Mouse (Mus musculus) MEL (cell line): Measurements from ENCODE around the gene Hnrnpc. TPM values are rescaled to one million over a fixed set of nuclear protein-coding genes. Genes with fewer than 3 reads are reported as not detected.

ENCODE experiments used
- DNase-seq: peaks from one replicate; pipeline ENCODE4 v3.0.0; 2011; ENCODE audit warnings: low read depth, low spot score
- H3K27ac ChIP-seq: 2 replicates; pipeline ENCODE4 v1.5.1; 2012; ENCODE audit warnings: low read depth, mild to moderate bottlenecking, control low read depth, low read length, moderate library complexity; ENCODE audit not compliant: control insufficient read depth
- H3K27me3 ChIP-seq, 2 experiments: fragments of 150-350 bp in 1 of 2; sonication (generic) in 1 of 2; 2 replicates each; pipeline ENCODE4 v1.6.1; 2012; ENCODE audit warnings: low read length in 2 of 2, mild to moderate bottlenecking in 2 of 2, improper control_type of control experiment in 1 of 2, moderate library complexity in 1 of 2; ENCODE audit not compliant: insufficient read depth in 2 of 2, control insufficient read depth in 1 of 2
- H3K36me3 ChIP-seq, 2 experiments: 2 replicates each; pipeline ENCODE4 v1.6.1; 2012 to 2014; ENCODE audit warnings: low read length in 2 of 2, improper control_type of control experiment in 1 of 2, inconsistent platforms in 1 of 2, mild to moderate bottlenecking in 1 of 2; ENCODE audit not compliant: insufficient read depth in 2 of 2, control insufficient read depth in 1 of 2
- H3K4me1 ChIP-seq, 2 experiments: fragments of 150-350 bp in 1 of 2; sonication (generic) in 1 of 2; 2 replicates each; pipeline ENCODE4 v1.6.1; 2012; ENCODE audit warnings: low read length in 2 of 2, improper control_type of control experiment in 1 of 2, mild to moderate bottlenecking in 1 of 2; ENCODE audit not compliant: insufficient read depth in 2 of 2, control insufficient read depth in 1 of 2
- H3K4me3 ChIP-seq, 2 experiments: fragments of 150-350 bp in 1 of 2; sonication (generic) in 1 of 2; 2 replicates each; pipeline ENCODE4 v1.5.1; 2012; ENCODE audit warnings: low read depth in 2 of 2, low read length in 2 of 2, mild to moderate bottlenecking in 2 of 2, moderate library complexity in 2 of 2, control low read depth in 1 of 2, improper control_type of control experiment in 1 of 2; ENCODE audit not compliant: control insufficient read depth in 1 of 2, insufficient read depth in 1 of 2
- H3K79me2 ChIP-seq: 2 replicates; pipeline ENCODE4 v1.6.1; 2012; ENCODE audit warnings: mild to moderate bottlenecking, low read length, moderate library complexity; ENCODE audit not compliant: control insufficient read depth, poor library complexity, insufficient read depth
- H3K9ac ChIP-seq: 2 replicates; pipeline ENCODE4 v1.6.1; 2012; ENCODE audit warnings: low read depth, mild to moderate bottlenecking, control low read depth, low read length, moderate library complexity; ENCODE audit not compliant: control insufficient read depth, poor library complexity, severe bottlenecking
- H3K9me3 ChIP-seq: fragments of 150-350 bp; sonication (generic); replicated peaks from 2 replicates; pipeline ENCODE4 v1.6.1; 2012; ENCODE audit warnings: mild to moderate bottlenecking, low read length, improper control_type of control experiment, moderate library complexity; ENCODE audit not compliant: insufficient read depth
- BHLHE40 ChIP-seq: IDR thresholded peaks from 2 replicates; pipeline ENCODE4 v1.6.1; 2012; ENCODE audit warnings: low read depth, mild to moderate bottlenecking, inconsistent platforms, low read length, improper control_type of control experiment, borderline replicate concordance
- CHD2 ChIP-seq: IDR thresholded peaks from 2 replicates; pipeline ENCODE4 v1.6.1; 2011; ENCODE audit warnings: low read length, improper control_type of control experiment
- EP300 ChIP-seq, 2 experiments: IDR thresholded peaks; 2 replicates each; pipeline ENCODE4 v1.6.1; 2011; ENCODE audit warnings: improper control_type of control experiment in 2 of 2, low read length in 2 of 2, low read depth in 1 of 2, mild to moderate bottlenecking in 1 of 2
- JUND ChIP-seq: IDR thresholded peaks from 2 replicates; pipeline ENCODE4 v1.6.1; 2011; ENCODE audit warnings: low read depth, mild to moderate bottlenecking, improper control_type of control experiment, low read length
- KAT2A ChIP-seq: conservative IDR thresholded peaks from 2 replicates; pipeline ENCODE4 v1.6.1; 2012; ENCODE audit warnings: low read depth, low read length, improper control_type of control experiment, inconsistent platforms
- MAFK ChIP-seq: IDR thresholded peaks from 2 replicates; pipeline ENCODE4 v1.6.1; 2011; ENCODE audit warnings: low read depth, mild to moderate bottlenecking, low read length, improper control_type of control experiment, borderline replicate concordance
- MEF2A ChIP-seq: IDR thresholded peaks from 2 replicates; pipeline ENCODE4 v1.6.1; 2014; ENCODE audit warnings: low read depth, mild to moderate bottlenecking, inconsistent platforms, low read length, improper control_type of control experiment; ENCODE audit not compliant: poor library complexity, insufficient replicate concordance, severe bottlenecking; ENCODE audit errors: extremely low read depth
- NELFE ChIP-seq: IDR thresholded peaks from 2 replicates; pipeline ENCODE4 v1.6.1; 2011; ENCODE audit warnings: low read depth, low read length, improper control_type of control experiment
- NRF1 ChIP-seq: IDR thresholded peaks from 2 replicates; pipeline ENCODE4 v1.6.1; 2014; ENCODE audit warnings: low read depth, mild to moderate bottlenecking, inconsistent platforms, low read length, improper control_type of control experiment, moderate library complexity; ENCODE audit not compliant: poor library complexity, insufficient read depth, severe bottlenecking
- POLR2A ChIP-seq, 2 experiments: IDR thresholded peaks; 2 replicates each; pipeline ENCODE4 v1.6.1; 2011 to 2012; ENCODE audit warnings: low read length in 2 of 2, mild to moderate bottlenecking in 2 of 2, control low read depth in 1 of 2, improper control_type of control experiment in 1 of 2, low read depth in 1 of 2, moderate library complexity in 1 of 2; ENCODE audit not compliant: control insufficient read depth in 1 of 2, insufficient read depth in 1 of 2, poor library complexity in 1 of 2
- POLR2AphosphoS2 ChIP-seq: IDR thresholded peaks from 2 replicates; pipeline ENCODE4 v1.6.1; 2011; ENCODE audit warnings: low read length, improper control_type of control experiment
- POLR2AphosphoS5 ChIP-seq: IDR thresholded peaks from 2 replicates; pipeline ENCODE4 v1.6.1; 2012; ENCODE audit warnings: low read depth, borderline replicate concordance, mild to moderate bottlenecking, inconsistent platforms, low read length, moderate library complexity, mixed read lengths
- RAD21 ChIP-seq: IDR thresholded peaks from 2 replicates; pipeline ENCODE4 v1.6.1; 2011; ENCODE audit warnings: mild to moderate bottlenecking, low read depth, low read length, improper control_type of control experiment
- RCOR1 ChIP-seq: IDR thresholded peaks from 2 replicates; pipeline ENCODE4 v1.6.1; 2012; ENCODE audit warnings: low read depth, mild to moderate bottlenecking, inconsistent platforms, low read length, improper control_type of control experiment
- SIN3A ChIP-seq: IDR thresholded peaks from 2 replicates; pipeline ENCODE4 v1.6.1; 2012; ENCODE audit warnings: low read length, improper control_type of control experiment, inconsistent platforms
- TCF12 ChIP-seq: IDR thresholded peaks from 2 replicates; pipeline ENCODE4 v1.6.1; 2014; ENCODE audit warnings: low read depth, mild to moderate bottlenecking, inconsistent platforms, low read length, improper control_type of control experiment, moderate library complexity
- USF1 ChIP-seq: IDR thresholded peaks from 2 replicates; pipeline ENCODE4 v1.6.1; 2014; ENCODE audit warnings: low read depth, mild to moderate bottlenecking, inconsistent platforms, low read length, improper control_type of control experiment, moderate library complexity
- USF2 ChIP-seq, 2 experiments: IDR thresholded peaks; 2 replicates each; pipeline ENCODE4 v1.6.1; 2011 to 2012; ENCODE audit warnings: improper control_type of control experiment in 2 of 2, low read length in 2 of 2, borderline replicate concordance in 1 of 2, inconsistent platforms in 1 of 2, low read depth in 1 of 2, mild to moderate bottlenecking in 1 of 2; ENCODE audit not compliant: insufficient read depth in 1 of 2
- ZC3H11A ChIP-seq: IDR thresholded peaks from 2 replicates; pipeline ENCODE4 v1.6.1; 2012; ENCODE audit warnings: low read depth, mild to moderate bottlenecking, inconsistent platforms, low read length, improper control_type of control experiment
- ZMIZ1 ChIP-seq: IDR thresholded peaks from 2 replicates; pipeline ENCODE4 v1.6.1; 2012; ENCODE audit warnings: low read depth, mild to moderate bottlenecking, inconsistent platforms, low read length, improper control_type of control experiment, moderate library complexity
- polyA plus RNA-seq, 2 experiments: library from polyadenylated mRNA; stranded (reverse) in 1 of 2; unstranded in 1 of 2; fragments of >175 nt in 1 of 2; fragments of >200 nt in 1 of 2; gene quantifications; 2 replicates each; pipeline versions ENCODE4 v1.2.1 to v1.2.4; 2012; ENCODE audit warnings: low replicate concordance in 2 of 2, low read depth in 1 of 2; ENCODE audit not compliant: insufficient read length in 2 of 2, insufficient read depth in 1 of 2, missing spikeins in 1 of 2
- total RNA-seq: library from RNA; depleted of rRNA; stranded (reverse); fragments of 300-350 nt; gene quantifications from 2 replicates; pipeline ENCODE4 v1.2.3, GENCODE M21; 2012

The Hnrnpc gene
- total and polyA plus RNA-seq, 3 experiments = 272 to 3,096 (median 626) TPM

DNA sequence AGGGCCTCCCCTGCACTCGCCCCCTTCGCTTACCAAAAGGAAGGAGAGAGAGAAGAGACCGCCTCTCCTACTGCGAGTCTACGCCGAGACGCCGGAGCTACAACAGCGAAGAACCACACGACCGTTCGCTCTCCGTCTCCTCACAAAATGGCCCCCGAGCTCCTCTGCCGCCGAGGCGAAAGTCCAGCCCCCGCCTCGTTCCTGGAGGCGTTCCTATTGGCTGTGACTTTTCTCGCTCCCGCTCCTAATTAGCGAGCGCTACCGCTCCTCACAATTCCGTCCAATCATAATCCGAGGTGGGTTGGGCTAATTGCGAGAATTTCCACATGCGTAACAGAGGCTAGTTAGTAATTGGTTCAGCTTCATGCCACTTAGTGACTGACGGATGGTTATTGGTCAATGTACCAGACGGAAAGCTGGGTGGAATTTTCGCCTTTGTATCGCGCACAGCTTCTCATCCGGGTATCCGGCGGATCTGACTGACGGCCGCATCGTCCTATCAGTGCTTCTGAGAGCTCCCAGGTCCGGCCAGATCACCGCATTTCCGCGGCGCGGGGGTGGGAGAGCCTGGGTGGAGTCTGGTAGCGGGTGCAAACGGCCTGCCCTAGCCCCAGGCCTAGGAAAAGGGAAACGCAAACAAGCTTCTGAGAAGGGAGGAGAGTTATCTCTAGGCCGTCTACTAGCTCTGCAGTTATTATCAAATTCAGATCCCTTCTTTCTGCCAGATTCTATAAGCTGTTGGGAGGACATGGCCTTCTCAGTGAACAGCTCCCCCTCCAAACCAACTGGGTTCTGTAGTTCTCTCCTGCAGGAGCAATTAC lies at the start of gene Hnrnpc (continued):
- TF ChIP-seq USF1 (no peak), POLR2AphosphoS2 (peak; percentile 91), POLR2A (IDR thresholded peaks at IDR 0.05; ENCODE audit: control insufficient read depth in 1 of 2, insufficient read depth in 1 of 2, low read depth in 1 of 2, low read length in 2 of 2, poor library complexity in 1 of 2) (peak; percentile 63 to 89), NRF1 (peak; percentile 61)

- Histone ChIP-seq H3K4me3 (no peak overlapping the region), H3K27me3 (no peaks in the 10 kb centered on the region; a peak in 2 of 4 replicates), H3K9ac (no peak overlapping the region), H3K79me2 (no peaks in the 10 kb centered on the region), H3K36me3 (no peaks in the 10 kb centered on the region), H3K27ac (no peak overlapping the region), H3K9me3 (no peaks in the 10 kb centered on the region), H3K4me1 (no peaks in the 10 kb centered on the region)
- TF ChIP-seq USF1 (no peak), RAD21 (no peak), CHD2 (no peak), JUND (no peak), ZMIZ1 (no peak), MAFK (no peak), SIN3A (no peak), TCF12 (no peak), USF2 (IDR thresholded peaks at IDR 0.05; ENCODE audit: borderline replicate concordance in 1 of 2, insufficient read depth in 1 of 2, low read depth in 1 of 2, low read length in 2 of 2) (no peak), NRF1 (no peak), POLR2AphosphoS2 (no peak), ZC3H11A (no peak), EP300 (IDR thresholded peaks at IDR 0.05; ENCODE audit: low read depth in 1 of 2, low read length in 2 of 2) (no peak), POLR2AphosphoS5 (no peak), RCOR1 (no peak), KAT2A (no peak), MEF2A (no peak), NELFE (no peak), BHLHE40 (no peak)
- DNase-seq = no peak
Measured at GRCm38 (mm10) chr14:52152613-52153012, 48.8 kb upstream of the Hnrnpc start.
